Mouse (Mus musculus) cerebellum, adult 2 months (tissue): Measurements from ENCODE around the gene Snrpe. TPM values are rescaled to one million over a fixed set of nuclear protein-coding genes. Genes with fewer than 3 reads are reported as not detected.

Experiments
- DNase-seq, 2 experiments: peaks; one replicate each; pipeline ENCODE4 v3.0.0; 2021
- H3K27ac ChIP-seq: fragments of 200-500 bp; 2 replicates; pipeline ENCODE4 v1.5.1; 2012; ENCODE audit warnings: low read length, control low read depth, inconsistent platforms; ENCODE audit not compliant: insufficient read depth
- H3K27me3 ChIP-seq: fragments of 200-500 bp; 2 replicates; pipeline ENCODE4 v1.6.1; 2012; ENCODE audit warnings: inconsistent platforms, mild to moderate bottlenecking, low read length, moderate library complexity; ENCODE audit not compliant: control insufficient read depth, insufficient read depth
- H3K4me1 ChIP-seq: fragments of 200-500 bp; 2 replicates; pipeline ENCODE4 v1.6.1; 2011; ENCODE audit warnings: low read length; ENCODE audit not compliant: control insufficient read depth, insufficient read depth
- H3K4me3 ChIP-seq: fragments of 200-500 bp; replicated peaks from 2 replicates; pipeline ENCODE3; 2011; ENCODE audit warnings: mild to moderate bottlenecking, low read depth, low read length, control low read depth; ENCODE audit not compliant: insufficient read depth
- CTCF ChIP-seq: fragments of 200-500 bp; IDR thresholded peaks from 2 replicates; pipeline ENCODE4 v1.5.1; 2011; ENCODE audit warnings: low read depth, mild to moderate bottlenecking, control low read depth, low read length, moderate library complexity, borderline replicate concordance; ENCODE audit not compliant: insufficient read depth
- POLR2A ChIP-seq: fragments of 200-500 bp; IDR thresholded peaks from 2 replicates; pipeline ENCODE4 v1.6.1; 2011; ENCODE audit warnings: low read length, control low read depth, borderline replicate concordance; ENCODE audit not compliant: insufficient read depth
- WGBS: fragments of 180-500 bp; shearing (Covaris S2); methylation state at CpG from one replicate; pipeline ENCODE4 v1.1.7; 2018; 5-methylcytosine and 5-hydroxymethylcytosine counted together
- polyA plus RNA-seq: library from polyadenylated mRNA; depleted of rRNA; stranded (reverse); fragments of >200 nt; gene quantifications from 2 replicates; pipeline ENCODE4 v1.2.3, GENCODE M21; 2012

The Snrpe gene
- polyA plus RNA-seq, 1 experiment: 110 TPM

DNA sequence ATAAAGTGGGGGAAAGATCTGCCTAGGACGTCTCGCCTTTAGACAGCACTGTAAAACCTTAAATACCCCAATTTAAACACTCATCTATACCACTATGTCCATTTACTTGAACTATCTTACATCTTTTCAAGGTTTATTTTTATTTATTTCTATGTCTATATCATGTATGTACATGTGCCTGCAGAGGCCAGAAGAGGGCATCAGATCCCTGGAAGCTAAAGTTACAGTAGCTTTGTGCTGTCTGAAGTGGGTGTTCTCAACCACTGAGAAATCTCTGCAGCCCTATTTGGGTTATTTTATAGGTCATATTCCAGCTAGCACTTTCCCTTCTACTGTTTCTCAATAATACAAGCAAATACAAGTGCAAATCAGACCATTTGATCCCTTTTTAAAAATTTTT is 22.1 kb upstream of the Snrpe start:
- Histone ChIP-seq H3K27ac (no peak overlapping the region), H3K4me1 (no peaks in the 10 kb centered on the region), H3K4me3 (no peak overlapping the region), H3K27me3 (no peaks in the 10 kb centered on the region)
- no peak for TF ChIP-seq POLR2A
- no peak for TF ChIP-seq CTCF
- WGBS: 91% methylated on average over 2 of the region's 2 CpGs
- DNase-seq: no peak

DNA sequence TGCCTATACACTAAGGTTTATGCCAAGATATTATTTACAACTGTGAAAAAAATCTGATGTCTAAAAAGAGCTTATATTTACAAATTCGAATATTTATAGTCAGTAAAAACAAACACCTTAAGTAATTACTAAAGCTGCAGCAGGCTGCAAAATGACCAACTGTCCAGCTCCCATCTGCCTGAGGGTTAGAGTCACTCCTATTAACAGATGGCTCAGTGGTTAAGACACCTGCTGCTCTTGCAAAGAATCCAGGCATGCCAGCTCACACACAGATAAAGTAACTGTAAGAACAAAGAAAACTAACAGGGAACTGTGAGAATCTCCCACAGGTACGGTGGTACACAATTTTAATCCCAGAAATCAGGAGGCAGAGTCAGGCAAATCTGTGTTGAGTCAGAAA is 15.0 kb upstream of the Snrpe start:
- 19% methylated on average over 2 of the region's 2 CpGs for WGBS
- Histone ChIP-seq H3K4me3 (no peak overlapping the region), H3K27ac (no peak overlapping the region), H3K27me3 (no peaks in the 10 kb centered on the region), H3K4me1 (no peaks in the 10 kb centered on the region)
- TF ChIP-seq CTCF (no peak), POLR2A (no peak)
- peak; percentile 49 to 79 for DNase-seq

DNA sequence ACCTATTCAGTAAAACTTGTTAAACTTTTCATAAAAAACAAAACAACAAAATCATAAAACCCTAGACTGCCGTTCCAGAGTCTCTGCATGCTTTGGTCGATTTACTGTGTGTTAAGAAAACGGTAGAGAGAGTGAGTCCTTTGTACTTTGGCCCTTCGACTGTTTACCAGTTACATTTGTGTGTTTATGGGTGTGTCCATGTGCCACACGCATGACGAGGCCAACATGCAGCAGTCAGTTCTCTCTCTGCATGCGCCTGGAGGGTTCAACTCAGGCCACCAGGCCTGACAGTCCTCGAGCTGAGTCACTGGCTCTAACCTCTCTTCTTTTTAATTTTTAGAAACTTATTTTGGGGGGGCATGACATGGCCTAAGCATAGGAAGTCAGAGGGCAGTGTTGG is 8.2 kb upstream of the Snrpe start:
- no peak for TF ChIP-seq POLR2A
- TF ChIP-seq CTCF: no peak
- Histone ChIP-seq H3K4me3 (no peak overlapping the region), H3K4me1 (no peaks in the 10 kb centered on the region), H3K27me3 (no peaks in the 10 kb centered on the region), H3K27ac (no peak overlapping the region)
- DNase-seq: no peak
- WGBS: 76% methylated on average over 8 of the region's 8 CpGs

DNA sequence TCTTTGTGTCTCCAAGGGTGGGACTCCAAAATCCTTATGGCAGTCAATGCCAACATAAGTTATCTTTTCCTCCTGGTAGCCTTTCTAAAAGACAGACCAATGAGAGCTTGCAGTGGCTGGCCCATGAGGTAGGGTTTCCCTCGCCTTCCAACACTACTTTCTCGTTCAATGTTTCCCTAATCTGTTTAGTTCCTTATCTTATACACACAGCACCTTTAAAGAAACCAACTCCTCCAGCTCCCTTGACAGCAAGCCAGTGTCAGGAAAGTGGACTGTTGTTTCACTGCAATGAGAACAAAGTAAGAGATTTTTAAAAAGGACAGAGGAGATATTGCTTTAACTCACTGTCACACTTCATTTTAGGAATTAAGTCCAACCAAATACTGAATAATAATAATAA is 7.8 kb upstream of the Snrpe start:
- Histone ChIP-seq H3K27ac (no peak overlapping the region), H3K4me3 (no peak overlapping the region), H3K4me1 (no peaks in the 10 kb centered on the region), H3K27me3 (no peaks in the 10 kb centered on the region)
- WGBS: 67% methylated on average over 2 of the region's 2 CpGs
- no peak for TF ChIP-seq CTCF
- no peak for TF ChIP-seq POLR2A
- DNase-seq: no peak

DNA sequence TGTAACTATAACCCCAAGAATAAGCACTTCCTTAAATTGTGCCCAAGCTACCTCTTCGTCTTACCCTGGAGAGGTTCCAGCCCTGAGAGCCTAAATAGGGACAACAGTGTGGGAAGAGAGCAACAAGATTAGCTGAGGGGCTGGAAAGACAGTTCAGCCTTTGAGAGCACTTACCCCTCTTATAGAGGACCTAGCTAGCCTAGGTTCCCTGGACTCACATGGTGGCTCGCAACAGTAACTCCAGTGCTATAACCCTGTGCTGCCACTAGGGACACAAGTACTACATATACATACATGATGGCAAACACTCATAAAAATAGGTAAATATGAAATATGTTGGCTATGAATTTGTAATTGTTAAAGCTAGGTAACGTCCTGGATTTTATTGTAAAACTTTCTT is 3.7 kb upstream of the Snrpe start:
- H3K4me1 ChIP-seq: no peaks in the 10 kb centered on the region; the same call in 1 of the 2 replicates
- DNase-seq: no peak
- H3K27me3 ChIP-seq: no peaks in the 10 kb centered on the region
- H3K27ac ChIP-seq: no peak overlapping the region
- H3K4me3 ChIP-seq: no peak overlapping the region
- TF ChIP-seq POLR2A (no peak), CTCF (peak; percentile 14; the same call in 1 of the 2 replicates)
- 75% methylated on average over 3 of the region's 3 CpGs for WGBS

DNA sequence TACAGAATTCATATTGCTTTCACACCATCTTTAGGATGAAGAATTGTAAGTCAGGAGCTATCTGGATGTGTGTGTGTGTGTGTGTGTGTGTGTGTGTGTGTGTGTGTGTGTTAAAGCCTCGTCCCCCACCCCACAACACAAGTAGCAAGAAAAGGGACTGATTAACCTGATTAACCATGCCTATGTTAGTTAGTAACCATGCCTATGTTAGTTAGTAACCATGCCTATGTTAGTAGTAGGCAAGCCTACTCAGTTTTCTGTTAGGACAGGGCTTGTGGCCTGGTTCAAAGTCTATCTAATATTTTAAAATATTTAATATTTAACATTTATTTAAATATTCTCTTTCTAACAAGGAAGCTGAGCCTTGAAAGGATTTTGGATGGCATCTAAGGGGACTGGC is 1.3 kb upstream of the Snrpe start:
- DNase-seq: no peak
- WGBS: 70% methylated on average over 1 of the region's 1 CpGs
- H3K4me1 ChIP-seq: no peaks in the 10 kb centered on the region; the same call in 1 of the 2 replicates
- no peak overlapping the region for H3K4me3 ChIP-seq
- no peaks in the 10 kb centered on the region for H3K27me3 ChIP-seq
- H3K27ac ChIP-seq: no peak overlapping the region
- no peak for TF ChIP-seq POLR2A

DNA sequence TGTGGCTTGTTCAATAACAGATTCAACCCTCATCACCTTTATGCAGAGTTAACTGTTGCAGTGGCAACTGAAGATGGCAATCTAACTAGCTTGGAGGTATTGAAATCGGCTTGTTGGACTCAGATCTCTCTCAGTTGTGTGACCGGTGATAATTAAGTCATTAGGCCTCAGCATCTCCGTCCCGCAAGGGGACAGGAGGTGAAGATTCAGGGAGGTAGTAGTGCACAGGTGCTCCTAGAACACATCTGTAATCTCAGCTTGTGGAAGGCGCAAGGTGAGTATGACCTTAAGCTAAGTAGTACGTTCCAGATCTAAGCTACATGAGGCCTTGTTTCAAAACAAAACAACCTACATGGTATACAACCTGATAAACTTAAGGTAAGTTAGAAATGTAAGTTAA is 510 bp upstream of the Snrpe start:
- 50% methylated on average over 6 of the region's 6 CpGs for WGBS
- H3K27ac ChIP-seq: no peak overlapping the region
- H3K4me3 ChIP-seq: no peak overlapping the region

DNA sequence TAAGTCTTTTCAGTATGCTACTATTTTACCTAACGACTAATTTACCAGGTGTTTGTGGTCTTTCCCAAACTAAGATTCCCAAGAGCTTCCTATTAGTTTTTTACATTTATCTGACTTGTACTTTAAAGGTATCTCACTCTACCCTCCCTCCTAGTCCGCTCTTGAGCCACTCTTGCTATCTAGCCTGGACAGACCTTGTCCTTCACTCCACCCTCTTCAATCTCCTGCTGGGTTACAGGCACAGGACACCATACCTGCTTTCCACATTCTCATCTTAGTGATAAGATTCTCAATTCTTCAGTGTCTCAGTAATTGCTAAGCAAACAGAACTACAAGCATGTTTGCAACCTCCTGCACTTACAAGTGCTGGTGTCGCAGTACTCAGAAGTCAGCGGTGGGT is 6.9 kb downstream of the Snrpe start:
- no peak overlapping the region for H3K4me3 ChIP-seq
- H3K27me3 ChIP-seq: no peaks in the 10 kb centered on the region
- 96% methylated on average over 4 of the region's 4 CpGs for WGBS
- no peaks in the 10 kb centered on the region for H3K4me1 ChIP-seq
- no peak overlapping the region for H3K27ac ChIP-seq
- DNase-seq: no peak
- no peak for TF ChIP-seq CTCF
- TF ChIP-seq POLR2A: no peak

More for the DNA sequence above, 510 bp upstream of the Snrpe start:
- TF ChIP-seq CTCF: no peak
- no peak for TF ChIP-seq POLR2A
- no peaks in the 10 kb centered on the region; the same call in 1 of the 2 replicates for H3K4me1 ChIP-seq
- H3K27me3 ChIP-seq: no peaks in the 10 kb centered on the region
- no peak for DNase-seq

DNA sequence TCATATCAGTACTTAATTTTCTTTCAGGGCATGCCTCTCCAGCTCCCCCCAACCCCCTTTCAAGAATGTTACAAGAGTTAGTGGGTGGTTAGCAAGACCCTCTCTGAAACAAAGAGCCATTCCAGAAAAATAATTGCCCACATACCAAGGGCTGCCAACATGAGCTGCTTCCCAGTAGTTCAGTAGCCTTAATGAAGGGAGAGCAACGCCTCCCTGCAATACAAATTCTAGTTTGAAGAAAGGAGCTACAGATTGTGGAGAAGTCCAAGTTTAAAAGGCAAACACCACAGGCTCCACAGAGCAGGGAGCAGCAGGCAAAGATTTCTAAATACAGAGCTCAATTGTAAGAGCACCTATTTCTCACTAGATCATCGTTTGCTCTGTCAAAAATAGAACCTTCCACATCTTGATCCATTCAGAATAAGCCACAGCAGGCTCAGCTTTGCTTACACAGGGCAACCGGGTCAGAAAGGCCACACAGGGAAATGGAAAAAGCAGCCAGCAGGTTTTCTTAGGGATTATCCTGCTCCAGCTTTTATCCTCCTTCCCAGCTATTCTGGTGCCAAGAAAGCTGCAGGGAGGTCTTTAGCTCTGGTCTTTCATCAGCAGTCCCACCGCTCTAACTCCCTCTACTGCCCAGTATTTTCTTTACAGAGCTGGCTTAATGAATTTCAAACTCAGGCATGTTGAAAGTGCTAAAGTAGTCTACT is 13.6 kb downstream of the Snrpe start:
- 4% methylated on average over 4 of the region's 4 CpGs for WGBS
- no peaks in the 10 kb centered on the region for H3K4me1 ChIP-seq
- TF ChIP-seq POLR2A (no peak), CTCF (no peak)
- no peak overlapping the region for H3K27ac ChIP-seq
- no peak overlapping the region for H3K4me3 ChIP-seq
- H3K27me3 ChIP-seq: no peaks in the 10 kb centered on the region
- DNase-seq: no peak
